Mouse (Mus musculus) cortical plate, adult 2 months (tissue): ENCODE results near the gene Trak2.
"Not testable (repeated sequence)": the region's sequence is repeated elsewhere in the genome, so short reads cannot be mapped to it uniquely, and the experiment has no call there.

Experiments
- CTCF ChIP-seq: fragments of 200-500 bp; IDR thresholded peaks from 2 replicates; pipeline ENCODE4 v1.5.1; 2011; ENCODE audit warnings: mild to moderate bottlenecking, control low read depth, low read length; ENCODE audit not compliant: insufficient read depth; ENCODE audit errors: extremely low read depth
- POLR2A ChIP-seq: fragments of 200-500 bp; IDR thresholded peaks from 2 replicates; pipeline ENCODE4 v1.6.1; 2011; ENCODE audit warnings: mild to moderate bottlenecking, low read length, control low read depth; ENCODE audit not compliant: insufficient read depth; ENCODE audit errors: extremely low read depth

DNA sequence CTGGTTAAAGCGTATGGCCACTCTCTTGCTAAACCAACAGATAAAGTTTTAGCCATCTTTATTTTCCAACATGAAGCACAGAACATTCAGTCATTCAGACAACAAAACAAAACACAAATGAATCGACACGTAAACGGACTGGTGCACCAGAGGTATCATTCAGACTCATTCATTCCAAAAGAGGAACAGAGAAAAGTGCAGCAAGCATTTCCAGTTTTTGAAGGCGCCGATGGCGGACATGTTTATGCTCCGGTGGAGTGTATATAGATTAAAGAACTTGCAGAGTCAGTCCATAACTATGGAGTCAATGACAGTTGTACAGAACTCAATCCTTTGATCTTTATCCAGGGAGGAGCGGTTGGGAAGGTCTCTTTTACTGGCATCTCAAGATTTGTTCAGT lies 90.0 kb downstream of the Trak2 start:
- not testable (repeated sequence) for TF ChIP-seq POLR2A, CTCF
